Mouse (Mus musculus) lung, embryonic 14.5 days (tissue): Measurements from ENCODE around the gene Tmem251. TPM values are rescaled to one million over a fixed set of nuclear protein-coding genes. Genes with fewer than 3 reads are reported as not detected.

Experiments used
- ATAC-seq: fragments of 200-750 bp; cut with Nextera tagmentation; 2 replicates; pipeline ENCODE4 v1.8.0; 2017; ENCODE audit warnings: mild to moderate bottlenecking, moderate TSS enrichment, moderate library complexity; ENCODE audit not compliant: insufficient read depth
- DNase-seq: peaks from one replicate; pipeline ENCODE4 v3.0.0-alpha.2; 2015
- H3K27ac ChIP-seq: fragments of 300-500 bp; sonication (generic); 2 replicates; pipeline ENCODE4 v1.5.1; 2014; ENCODE audit warnings: low read depth, mild to moderate bottlenecking, moderate library complexity
- H3K27me3 ChIP-seq: fragments of 300-500 bp; sonication (generic); 2 replicates; pipeline ENCODE4 v1.6.1; 2014; ENCODE audit warnings: low read length, control low read depth; ENCODE audit not compliant: insufficient read depth
- H3K36me3 ChIP-seq: fragments of 300-500 bp; sonication (generic); 2 replicates; pipeline ENCODE4 v1.6.1; 2014; ENCODE audit warnings: control low read depth; ENCODE audit not compliant: insufficient read depth
- H3K4me1 ChIP-seq: fragments of 300-500 bp; sonication (generic); 2 replicates; pipeline ENCODE4 v1.6.1; 2014; ENCODE audit warnings: antibody characterized with exemption, control low read depth; ENCODE audit not compliant: insufficient read depth
- H3K4me2 ChIP-seq: fragments of 300-500 bp; sonication (generic); 2 replicates; pipeline ENCODE4 v1.6.1; 2014; ENCODE audit warnings: mild to moderate bottlenecking
- H3K4me3 ChIP-seq: fragments of 300-500 bp; sonication (generic); 2 replicates; pipeline ENCODE4 v1.5.1; 2014; ENCODE audit warnings: low read depth, low read length
- H3K9ac ChIP-seq: fragments of 300-500 bp; sonication (generic); 2 replicates; pipeline ENCODE4 v1.6.1; 2014
- H3K9me3 ChIP-seq: fragments of 300-500 bp; sonication (generic); 2 replicates; pipeline ENCODE4 v1.6.1; 2016; ENCODE audit warnings: low read depth, low read length, control low read depth
- CTCF ChIP-seq: IDR thresholded peaks from 2 replicates; pipeline ENCODE4 v1.5.1; 2016; ENCODE audit warnings: antibody characterized with exemption, low read depth
- WGBS: fragments of 180-500 bp; shearing (Covaris S2); extraction: QIAGEN DNeasy Blood & Tissue Kit; methylation state at CpG from one replicate; pipeline ENCODE4 v1.1.7; 2014; 5-methylcytosine and 5-hydroxymethylcytosine counted together
- polyA plus RNA-seq: library from polyadenylated mRNA; unstranded; fragments of >200 nt; fragmentation: Nextera tagmentation; extraction: Ambion mirVana; gene quantifications from 2 replicates; pipeline ENCODE4 v1.2.1, GENCODE M21; 2014

The Tmem251 gene
- polyA plus RNA-seq, 1 experiment from 2014 or later, result 11.4 TPM

GRCm38 (mm10) chr12:102757689-102758402 is 14.3 kb downstream of the Tmem251 start, which contains the start of the genes Gm28051, Gon7 and Ubr7:
TSS of gene Gm28051 (minus strand) at chr12:102757765.
TSS of gene Gon7 (minus strand) at chr12:102757803.
TSS of gene Ubr7 (plus strand) at chr12:102757967.
- Histone ChIP-seq H3K4me2 (peak within 1 kb of the TSS; percentile 93), H3K9ac (peak within 1 kb of the TSS; percentile 71), H3K4me1 (peaks cover 7% of the 10 kb centered on the region), H3K36me3 (peaks cover 17% of the 10 kb centered on the region), H3K27ac (peak within 1 kb of the TSS; percentile 90), H3K9me3 (no peaks in the 10 kb centered on the region), H3K4me3 (peak within 1 kb of the TSS; percentile 83), H3K27me3 (no peaks in the 10 kb centered on the region)
- under 1% methylated on average over 73 of the region's 73 CpGs for WGBS
- peak; percentile 58 for TF ChIP-seq CTCF
- DNase-seq, result peak; percentile 99
- peak; percentile 96 for ATAC-seq

DNA sequence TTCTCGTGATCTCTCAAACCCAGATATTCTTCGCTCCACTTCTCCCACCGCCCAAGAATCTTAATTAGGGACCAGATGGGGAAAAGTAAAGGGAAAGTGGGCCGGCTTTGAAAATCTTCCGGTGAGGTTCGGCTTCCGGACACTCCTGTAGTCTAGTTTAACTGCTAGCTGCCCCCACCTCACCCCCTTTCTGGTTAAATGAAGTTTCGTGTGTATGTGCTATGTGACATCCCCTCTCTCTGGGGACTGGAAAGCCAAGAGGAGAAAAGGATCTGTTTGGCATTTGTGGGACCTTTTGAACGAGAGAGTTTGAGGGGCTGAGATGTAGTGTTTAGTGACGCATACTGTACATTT is 14.8 kb downstream of the Tmem251 start, which contains the start of gene Gm20604:
TSS of gene Gm20604 (minus strand) at position 270 of the 354 bp plus-strand sequence.
- no peak for DNase-seq
- Histone ChIP-seq H3K4me1 (peaks cover 7% of the 10 kb centered on the region), H3K9me3 (no peaks in the 10 kb centered on the region), H3K4me3 (peak within 1 kb of the TSS; percentile 83), H3K9ac (peak within 1 kb of the TSS; percentile 71), H3K4me2 (peak within 1 kb of the TSS; percentile 93), H3K36me3 (peaks cover 17% of the 10 kb centered on the region), H3K27ac (peak within 1 kb of the TSS; percentile 90), H3K27me3 (no peaks in the 10 kb centered on the region)
- no peak for ATAC-seq
- no peak for TF ChIP-seq CTCF
- under 1% methylated on average over 10 of the region's 10 CpGs for WGBS

GRCm38 (mm10) chr12:102758936-102759335 is 15.4 kb downstream of the Tmem251 start:
- Histone ChIP-seq H3K36me3 (peaks cover 19% of the 10 kb centered on the region), H3K4me2 (peak overlapping the region; percentile 93), H3K9me3 (no peaks in the 10 kb centered on the region), H3K4me3 (peak overlapping the region; percentile 83), H3K27me3 (no peaks in the 10 kb centered on the region), H3K27ac (0 out of 2 replicates have a peak overlapping the region, but pooled peaks have one; percentile 68), H3K9ac (peak overlapping the region; percentile 71), H3K4me1 (peaks cover 7% of the 10 kb centered on the region)
- 8% methylated on average over 5 of the region's 5 CpGs for WGBS
- ATAC-seq (no peak), DNase-seq (no peak)
- TF ChIP-seq CTCF, result no peak

DNA sequence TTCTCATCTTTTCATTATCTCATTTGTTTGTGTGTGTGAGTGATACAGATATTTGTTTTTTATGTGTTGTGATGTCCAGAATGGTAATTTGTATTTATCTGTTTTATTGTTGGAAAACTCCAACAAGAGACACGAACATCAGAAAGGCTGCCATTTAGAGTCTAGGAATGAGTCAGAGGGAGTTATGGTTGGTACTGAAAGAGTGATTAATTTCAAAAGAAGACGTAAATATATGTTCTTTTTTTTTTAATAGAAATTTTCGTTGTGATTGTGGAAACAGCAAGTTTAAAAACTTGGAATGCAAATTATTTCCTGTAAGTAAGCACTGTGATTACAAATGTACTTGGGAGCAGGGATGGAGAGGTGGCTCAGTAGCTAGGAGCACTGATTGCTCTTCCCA is 18.1 kb downstream of the Tmem251 start:
- no peak for DNase-seq
- no peak for TF ChIP-seq CTCF
- WGBS, result 74% methylated on average over 3 of the region's 3 CpGs

DNA sequence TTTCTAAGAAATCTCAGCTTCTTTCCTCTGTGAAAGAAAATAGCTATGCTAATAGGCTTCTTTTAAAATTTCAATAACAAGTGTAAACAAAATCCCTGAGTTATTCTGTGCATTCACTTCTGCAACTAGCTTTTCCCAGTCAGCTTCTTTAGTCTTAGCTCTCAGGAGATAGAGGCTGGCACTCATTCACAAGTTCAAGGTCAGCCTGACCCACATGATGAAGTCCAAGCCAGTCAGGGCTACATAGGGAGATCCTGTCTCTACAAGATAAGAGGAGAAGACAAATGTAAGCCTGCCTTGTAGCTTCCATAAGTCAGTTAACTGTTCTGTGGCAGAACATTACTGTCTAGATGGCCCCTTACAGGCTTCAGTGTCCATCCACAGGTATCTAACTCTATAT is 20.1 kb downstream of the Tmem251 start:
- no peak overlapping the region for H3K4me3 ChIP-seq
- peaks cover 59% of the 10 kb centered on the region for H3K36me3 ChIP-seq
- no peaks in the 10 kb centered on the region for H3K9me3 ChIP-seq
- H3K27me3 ChIP-seq, result no peaks in the 10 kb centered on the region
- ATAC-seq (no peak), DNase-seq (no peak)
- H3K4me2 ChIP-seq, result no peak overlapping the region
- H3K27ac ChIP-seq, result no peak overlapping the region
- H3K9ac ChIP-seq, result no peak overlapping the region
- TF ChIP-seq CTCF, result no peak
- H3K4me1 ChIP-seq, result peaks cover 5% of the 10 kb centered on the region

More for the DNA sequence above, 18.1 kb downstream of the Tmem251 start:
- H3K4me1 ChIP-seq, result peaks cover 7% of the 10 kb centered on the region
- no peak overlapping the region for H3K4me3 ChIP-seq
- no peak overlapping the region for H3K9ac ChIP-seq
- no peaks in the 10 kb centered on the region for H3K27me3 ChIP-seq
- no peak for ATAC-seq
- no peak overlapping the region for H3K27ac ChIP-seq
- H3K36me3 ChIP-seq, result peaks cover 40% of the 10 kb centered on the region
- no peaks in the 10 kb centered on the region for H3K9me3 ChIP-seq
- H3K4me2 ChIP-seq, result no peak overlapping the region

- ATAC-seq (no peak), DNase-seq (peak; percentile 16)
- H3K4me1 ChIP-seq, result no peaks in the 10 kb centered on the region
- H3K36me3 ChIP-seq, result peaks cover 92% of the 10 kb centered on the region
- H3K9ac ChIP-seq, result no peak overlapping the region
- no peak for TF ChIP-seq CTCF
- H3K27ac ChIP-seq, result no peak overlapping the region
- H3K4me3 ChIP-seq, result no peak overlapping the region
- no peaks in the 10 kb centered on the region for H3K9me3 ChIP-seq
- no peak overlapping the region for H3K4me2 ChIP-seq
- WGBS, result 90% methylated on average over 4 of the region's 4 CpGs
- no peaks in the 10 kb centered on the region for H3K27me3 ChIP-seq
Measured at GRCm38 (mm10) chr12:102769000-102769399, 25.4 kb downstream of the Tmem251 start.

GRCm38 (mm10) chr12:102771601-102772000 is 28.0 kb downstream of the Tmem251 start:
- H3K27me3 ChIP-seq, result no peaks in the 10 kb centered on the region
- H3K9ac ChIP-seq, result no peak overlapping the region
- H3K4me1 ChIP-seq, result no peaks in the 10 kb centered on the region
- ATAC-seq (no peak), DNase-seq (no peak)
- no peak overlapping the region for H3K4me2 ChIP-seq
- TF ChIP-seq CTCF, result no peak
- H3K27ac ChIP-seq, result no peak overlapping the region
- 94% methylated on average over 8 of the region's 8 CpGs for WGBS
- H3K9me3 ChIP-seq, result no peaks in the 10 kb centered on the region
- H3K4me3 ChIP-seq, result no peak overlapping the region
- H3K36me3 ChIP-seq, result peaks cover 93% of the 10 kb centered on the region
